Comparison of ENCODE assay signal across 19 mouse cellular contexts in the genomic region with DNA sequence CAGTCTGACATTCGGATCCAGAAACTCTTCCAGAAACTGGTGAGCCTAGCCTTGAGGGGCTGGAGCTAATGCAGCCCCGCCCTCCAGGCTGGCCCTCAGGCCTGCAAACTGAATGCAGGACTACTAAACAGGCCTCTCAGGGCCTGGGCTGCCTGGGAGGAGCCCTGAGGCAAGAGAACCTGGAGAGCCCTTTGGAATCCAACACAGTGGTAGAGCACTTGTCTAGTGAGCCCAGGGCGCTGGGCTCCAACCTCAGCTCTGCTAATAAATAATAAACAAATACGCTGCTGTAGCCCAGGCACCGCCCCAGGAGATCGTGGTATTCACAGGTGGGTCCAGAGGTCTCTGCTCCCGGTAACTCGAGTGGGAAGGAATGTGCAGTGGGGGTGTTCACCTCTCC. TPM values are rescaled to one million over a fixed set of nuclear protein-coding genes. Genes with fewer than 3 reads are reported as not detected.
DNase-seq lines count a peak whose midpoint lies in the region; ATAC-seq lines count a peak whose summit lies in the region.
"Had no signal": no experiment of that assay in that cellular context is flagged by ENCODE, and none has a peak within 500 bp of the region (broad histone marks: within the 10 kb centered on the region; RNA-seq: fewer than 3 reads in every experiment).

No protein-coding gene starts in this region.

- DNase-seq in kidney, adult 11 months, result peak; percentile 66
- DNase-seq in R1 (ENCODE audit: low read depth, low spot score), result peak; percentile 41
- DNase-seq in kidney, postnatal 25 days, result peak; percentile 46 to 71
- DNase-seq in lung, postnatal 36 days, result peak; percentile 65
- no peak for DNase-seq in thymus, postnatal 4 days
- DNase-seq in testis, postnatal 10 days (ENCODE audit: low spot score), result no peak
- no peak for DNase-seq in right cerebral cortex, postnatal 4 days
- DNase-seq: cerebellum, postnatal 10 days; embryo, embryonic 11 days; gastrocnemius, postnatal 10 days; heart, adult 2 months; thymus, adult 2 months had no signal

- H3K27me3 ChIP-seq in kidney, embryonic 15.5 days, result no peaks in the 10 kb centered on the region
- H3K27me3 ChIP-seq: midbrain, embryonic 15.5 days had no signal

- no peak overlapping the region for H3K27ac ChIP-seq in kidney, embryonic 15.5 days
- H3K27ac ChIP-seq: forebrain, embryonic 12.5 days; heart, adult 2 months; hindbrain, embryonic 10.5 days; liver, embryonic 14.5 days; midbrain, embryonic 15.5 days had no signal

- no peak overlapping the region for H3K4me3 ChIP-seq in kidney, embryonic 15.5 days (replicated peaks)
- H3K4me3 ChIP-seq: forebrain, embryonic 12.5 days; heart, adult 2 months; hindbrain, embryonic 10.5 days; midbrain, embryonic 15.5 days had no signal

- 60% methylated on average over 8 of the region's 8 CpGs for WGBS in kidney, embryonic 15.5 days

- no peak for ATAC-seq in kidney, embryonic 15.5 days (replicated peaks; ENCODE audit: low FRiP score)
- ATAC-seq: inflammation-experienced regulatory T-cells, adult 6 months; midbrain, embryonic 15.5 days had no signal

- H3K36me3 ChIP-seq in kidney, embryonic 15.5 days, result no peaks in the 10 kb centered on the region
- H3K36me3 ChIP-seq: forebrain, embryonic 12.5 days; hindbrain, embryonic 10.5 days; midbrain, embryonic 15.5 days had no signal

- H3K4me1 ChIP-seq in kidney, embryonic 15.5 days, result peaks cover 13% of the 10 kb centered on the region

- no peaks in the 10 kb centered on the region for H3K9me3 ChIP-seq in kidney, embryonic 15.5 days (replicated peaks)
- H3K9me3 ChIP-seq: forebrain, embryonic 12.5 days; midbrain, embryonic 15.5 days had no signal

- no peak overlapping the region for H3K4me2 ChIP-seq in kidney, embryonic 15.5 days
- H3K4me2 ChIP-seq: forebrain, embryonic 12.5 days; midbrain, embryonic 15.5 days had no signal

- H3K9ac ChIP-seq in kidney, embryonic 15.5 days, result no peak overlapping the region
- H3K9ac ChIP-seq: forebrain, embryonic 12.5 days; liver, embryonic 14.5 days; midbrain, embryonic 15.5 days had no signal

RNA-seq across cellular contexts. Expression of a gene that starts 2.8 kb away (rescaled TPM):
- polyA plus RNA-seq in kidney, embryonic 15.5 days (2015; fragmentation: Nextera tagmentation; extraction: Ambion mirVana), result 6.8 and 9.1 TPM in 2 replicates
- polyA plus RNA-seq: hindbrain, embryonic 10.5 days; limb, embryonic 11.5 days had no signal

RNA-seq across cellular contexts. Expression of a gene that starts 4.8 kb away (rescaled TPM):
- polyA plus RNA-seq in kidney, embryonic 15.5 days (2015; fragmentation: Nextera tagmentation; extraction: Ambion mirVana), result 30.5 and 31.2 TPM in 2 replicates

RNA-seq across cellular contexts. Expression of a gene that starts 9.1 kb away (rescaled TPM):
- 47.1 and 52.1 TPM in 2 replicates for polyA plus RNA-seq in kidney, embryonic 15.5 days (2015; fragmentation: Nextera tagmentation; extraction: Ambion mirVana)

RNA-seq across cellular contexts. Expression of a gene that starts 37.7 kb away (rescaled TPM):
- 6.3 and 7.9 TPM in 2 replicates for polyA plus RNA-seq in kidney, embryonic 15.5 days (2015; fragmentation: Nextera tagmentation; extraction: Ambion mirVana)
- polyA plus RNA-seq: inflammation-experienced regulatory T-cells, adult 6 months had no signal

RNA-seq across cellular contexts. Expression of a gene that starts 38.7 kb away (rescaled TPM):
- 48.7 and 56.6 TPM in 2 replicates for polyA plus RNA-seq in kidney, embryonic 15.5 days (2015; fragmentation: Nextera tagmentation; extraction: Ambion mirVana)

Comparison
In these comparisons a context has a peak if more than half of its experiments do, and no peak if none do; other contexts are left out.
1. DNase-seq: peak in kidney, adult 11 months (single experiment), R1 (single experiment), kidney, postnatal 25 days (2 of 2) and lung, postnatal 36 days (single experiment); none in thymus, postnatal 4 days (single experiment), testis, postnatal 10 days (single experiment) and right cerebral cortex, postnatal 4 days (single experiment).